13 mouse cellular contexts compared by ENCODE assay signal in the genomic region with DNA sequence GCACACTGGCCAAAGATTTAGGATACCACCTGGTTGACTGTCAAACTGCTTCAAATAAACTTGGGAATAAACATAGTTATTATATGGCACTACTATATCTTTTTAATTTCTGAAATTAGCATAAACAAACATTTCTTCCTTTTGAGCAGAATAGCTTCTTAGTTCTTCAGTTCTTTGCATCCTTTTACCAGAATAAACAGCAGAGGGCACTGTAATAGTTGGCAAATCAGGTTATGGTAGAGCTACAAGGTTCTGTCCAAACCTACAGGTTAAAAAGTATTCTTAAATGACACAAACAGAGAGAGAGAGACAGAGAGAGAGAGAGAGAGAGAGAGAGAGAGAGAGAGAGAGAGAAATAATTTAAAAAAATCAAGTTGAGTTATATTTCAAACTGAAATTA.
A peak's percentile ranks its signal among the peaks of the same experiment; 100 is the strongest.
DNase-seq lines count a peak whose midpoint lies in the region; ATAC-seq and TF ChIP-seq lines count a peak whose summit lies in the region.
"Had no signal": no experiment of that assay in that cellular context is flagged by ENCODE, and none has a peak within 500 bp of the region (broad histone marks: within the 10 kb centered on the region; RNA-seq: fewer than 3 reads in every experiment).

No protein-coding gene starts in this region.

- H3K36me3 ChIP-seq in heart, postnatal 0 days (replicated peaks; ENCODE audit: control insufficient read depth, insufficient read depth, low read length) = no peaks in the 10 kb centered on the region
- H3K36me3 ChIP-seq in lung, embryonic 14.5 days (ENCODE audit: insufficient read depth) = no peaks in the 10 kb centered on the region
- H3K36me3 ChIP-seq: midbrain, embryonic 12.5 days had no signal

- H3K27ac ChIP-seq in heart, postnatal 0 days (ENCODE audit: low read depth) = no peak overlapping the region
- no peak overlapping the region for H3K27ac ChIP-seq in lung, embryonic 14.5 days (ENCODE audit: low read depth)
- H3K27ac ChIP-seq: midbrain, embryonic 12.5 days had no signal

- intact Hi-C loops in heart, postnatal 25 days (cut with DNase I) = no loop called here

- no peak for DNase-seq in heart, postnatal 0 days (ENCODE audit: low spot score)
- no peak for DNase-seq in heart, postnatal 25 days (ENCODE audit: low spot score)
- peak; percentile 74 for DNase-seq in lung, embryonic 14.5 days
- no peak for DNase-seq in lung, postnatal 10 days
- DNase-seq in Muller cell, postnatal 12 days (ENCODE audit: inconsistent ontology term) = peak; percentile 8
- DNase-seq in retina, embryonic 14.5 days (ENCODE audit: low spot score) = peak; percentile 48
- no peak for DNase-seq in thymus, postnatal 25 days
- DNase-seq in thymus, postnatal 4 days = no peak
- DNase-seq: adrenal gland, adult 2 months; gastrocnemius, postnatal 10 days; lung, adult 2 months; right cerebral cortex, postnatal 25 days had no signal

- TF ChIP-seq CTCF in heart, postnatal 0 days (IDR thresholded peaks at IDR 0.05; ENCODE audit: low read depth) = peak; percentile 50
- TF ChIP-seq CTCF in lung, embryonic 14.5 days (IDR thresholded peaks at IDR 0.05; ENCODE audit: low read depth) = peak; percentile 53

- no peak overlapping the region for H3K9ac ChIP-seq in heart, postnatal 0 days (replicated peaks; ENCODE audit: low read depth, low read length)
- H3K9ac ChIP-seq in lung, embryonic 14.5 days = no peak overlapping the region
- H3K9ac ChIP-seq: midbrain, embryonic 12.5 days had no signal

- no peak overlapping the region for H3K4me3 ChIP-seq in heart, postnatal 0 days (ENCODE audit: low read depth, low read length)
- no peak overlapping the region for H3K4me3 ChIP-seq in lung, embryonic 14.5 days (ENCODE audit: low read depth, low read length)
- H3K4me3 ChIP-seq: midbrain, embryonic 12.5 days had no signal

- no peak for TF ChIP-seq EP300 in heart, postnatal 0 days (IDR thresholded peaks at IDR 0.05; ENCODE audit: low read depth)

- no peak overlapping the region for H3K4me2 ChIP-seq in heart, postnatal 0 days (ENCODE audit: low read depth, low read length)
- H3K4me2 ChIP-seq in lung, embryonic 14.5 days = no peak overlapping the region
- H3K4me2 ChIP-seq: midbrain, embryonic 12.5 days had no signal

- H3K9me3 ChIP-seq in heart, postnatal 0 days (replicated peaks; ENCODE audit: control insufficient read depth, low read length) = no peaks in the 10 kb centered on the region
- no peaks in the 10 kb centered on the region for H3K9me3 ChIP-seq in lung, embryonic 14.5 days (ENCODE audit: low read depth, low read length)
- H3K9me3 ChIP-seq: midbrain, embryonic 12.5 days had no signal

- H3K4me1 ChIP-seq in heart, postnatal 0 days (ENCODE audit: control insufficient read depth, insufficient read depth) = 0 out of 2 replicates have a peak, but pooled peaks cover 4% of the 10 kb centered on the region
- H3K4me1 ChIP-seq in lung, embryonic 14.5 days (ENCODE audit: insufficient read depth) = no peaks in the 10 kb centered on the region
- H3K4me1 ChIP-seq: midbrain, embryonic 12.5 days had no signal

- ATAC-seq in heart, postnatal 0 days (ENCODE audit: insufficient read depth, low read depth) = no peak
- no peak for ATAC-seq in lung, embryonic 14.5 days (ENCODE audit: insufficient read depth)

- no peaks in the 10 kb centered on the region for H3K27me3 ChIP-seq in heart, postnatal 0 days (ENCODE audit: control insufficient read depth, insufficient read depth, low read length)
- no peaks in the 10 kb centered on the region for H3K27me3 ChIP-seq in lung, embryonic 14.5 days (ENCODE audit: insufficient read depth, low read length)
- H3K27me3 ChIP-seq: midbrain, embryonic 12.5 days had no signal

Comparison
In these comparisons a context has a peak if more than half of its experiments do, and no peak if none do; other contexts are left out.
1. DNase-seq: peak in lung, embryonic 14.5 days (single experiment), Muller cell, postnatal 12 days (single experiment) and retina, embryonic 14.5 days (single experiment); none in heart, postnatal 0 days (single experiment), heart, postnatal 25 days (single experiment), lung, postnatal 10 days (single experiment), thymus, postnatal 25 days (single experiment) and thymus, postnatal 4 days (single experiment).